Mouse (Mus musculus): ENCODE data around the gene Sidt1. TPM values are rescaled to one million over a fixed set of nuclear protein-coding genes. Genes with fewer than 3 reads are reported as not detected.

Gene Sidt1
- 0.96 and 1.6 TPM in 2 replicates for polyA plus RNA-seq (2012; rRNA removed)

- DNase-seq (ENCODE audit: low read depth): no peak
Observed at GRCm38 (mm10) chr16:44332861-44333284, at the start of gene Sidt1. Gene Sidt1 (minus strand): TSS chr16:44333196.

GRCm38 (mm10) chr16:44381578-44381977, 48.6 kb upstream of the Sidt1 start:
- DNase-seq (ENCODE audit: low read depth): no peak

GRCm38 (mm10) chr16:44380006-44380405, 47.0 kb upstream of the Sidt1 start:
- DNase-seq (ENCODE audit: low read depth): no peak

GRCm38 (mm10) chr16:44375459-44375858, 42.5 kb upstream of the Sidt1 start:
- no peak for DNase-seq (ENCODE audit: low read depth)

GRCm38 (mm10) chr16:44365522-44365921, 32.5 kb upstream of the Sidt1 start:
- no peak for DNase-seq (ENCODE audit: low read depth)

GRCm38 (mm10) chr16:44361921-44362890, 29.2 kb upstream of the Sidt1 start:
- no peak for DNase-seq (ENCODE audit: low read depth)

GRCm38 (mm10) chr16:44357571-44358268, 24.7 kb upstream of the Sidt1 start:
- no peak for DNase-seq (ENCODE audit: low read depth)

GRCm38 (mm10) chr16:44356291-44356690, 23.3 kb upstream of the Sidt1 start:
- no peak for DNase-seq (ENCODE audit: low read depth)

GRCm38 (mm10) chr16:44349801-44350397, 16.9 kb upstream of the Sidt1 start:
- DNase-seq (ENCODE audit: low read depth): no peak

- DNase-seq (ENCODE audit: low read depth): no peak
Observed at GRCm38 (mm10) chr16:44347071-44347901, 14.3 kb upstream of the Sidt1 start, which contains the start of gene Spice1. Gene Spice1 (plus strand): TSS chr16:44347121.

GRCm38 (mm10) chr16:44337541-44337940, 4.5 kb upstream of the Sidt1 start:
- no peak for DNase-seq (ENCODE audit: low read depth)

GRCm38 (mm10) chr16:44331995-44332860, 768 bp downstream of the Sidt1 start:
- no peak for DNase-seq (ENCODE audit: low read depth)

- no peak for DNase-seq (ENCODE audit: low read depth)
Observed at GRCm38 (mm10) chr16:44331671-44331994, 1.4 kb downstream of the Sidt1 start.

- no peak for DNase-seq (ENCODE audit: low read depth)
Observed at GRCm38 (mm10) chr16:44331154-44331553, 1.8 kb downstream of the Sidt1 start.

- no peak for DNase-seq (ENCODE audit: low read depth)
Observed at GRCm38 (mm10) chr16:44330657-44331056, 2.3 kb downstream of the Sidt1 start.

- no peak for DNase-seq (ENCODE audit: low read depth)
Observed at GRCm38 (mm10) chr16:44328644-44329043, 4.4 kb downstream of the Sidt1 start.

- DNase-seq (ENCODE audit: low read depth): no peak
Observed at GRCm38 (mm10) chr16:44320232-44320631, 12.8 kb downstream of the Sidt1 start.

- no peak for DNase-seq (ENCODE audit: low read depth)
Observed at GRCm38 (mm10) chr16:44316350-44316749, 16.6 kb downstream of the Sidt1 start.

- no peak for DNase-seq (ENCODE audit: low read depth)
Observed at GRCm38 (mm10) chr16:44313422-44313821, 19.6 kb downstream of the Sidt1 start.

- no peak for DNase-seq (ENCODE audit: low read depth)
Observed at GRCm38 (mm10) chr16:44305606-44306005, 27.4 kb downstream of the Sidt1 start.
